Mouse (Mus musculus) splenic B cell, adult 2 months (primary cell): ENCODE data around the gene Rnf40.
A peak's percentile ranks its signal among the peaks of the same experiment; 100 is the strongest.

Source experiments
- DNase-seq: peaks from one replicate; pipeline ENCODE4 v3.0.0-alpha.2; 2011; ENCODE audit warnings: low read depth, low spot score
- H3K27me3 ChIP-seq: 2 replicates; pipeline ENCODE4 v1.6.1; 2012; ENCODE audit warnings: mild to moderate bottlenecking, low read length, moderate library complexity, mixed read lengths; ENCODE audit not compliant: control insufficient read depth, poor library complexity, insufficient read depth, severe bottlenecking
- H3K36me3 ChIP-seq: 2 replicates; pipeline ENCODE4 v1.6.1; 2012; ENCODE audit warnings: mild to moderate bottlenecking, low read length, moderate library complexity, mixed read lengths; ENCODE audit not compliant: control insufficient read depth, poor library complexity, insufficient read depth, severe bottlenecking

Gene Rnf40

DNA sequence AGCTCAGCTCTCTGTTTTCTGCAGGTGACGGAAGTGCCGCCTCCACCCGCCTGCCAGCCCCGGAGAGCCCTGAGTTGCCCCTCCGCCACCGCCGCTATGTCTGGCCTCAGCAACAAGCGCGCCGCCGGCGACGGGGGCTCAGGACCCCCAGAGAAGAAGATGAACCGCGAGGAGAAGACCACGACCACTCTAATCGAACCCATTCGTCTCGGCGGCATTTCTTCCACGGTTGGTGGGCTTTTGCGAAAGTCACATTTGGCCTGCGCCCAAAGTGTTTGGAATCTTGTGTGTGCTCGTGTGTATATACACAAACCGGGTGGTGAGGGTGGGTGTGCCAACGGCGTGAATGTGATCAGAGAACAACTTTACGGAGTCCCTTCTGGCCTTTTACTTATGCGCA is 334 bp downstream of the Rnf40 start:
- DNase-seq = no peak
- Histone ChIP-seq H3K36me3 (peaks cover 8% of the 10 kb centered on the region), H3K27me3 (no peaks in the 10 kb centered on the region)

DNA sequence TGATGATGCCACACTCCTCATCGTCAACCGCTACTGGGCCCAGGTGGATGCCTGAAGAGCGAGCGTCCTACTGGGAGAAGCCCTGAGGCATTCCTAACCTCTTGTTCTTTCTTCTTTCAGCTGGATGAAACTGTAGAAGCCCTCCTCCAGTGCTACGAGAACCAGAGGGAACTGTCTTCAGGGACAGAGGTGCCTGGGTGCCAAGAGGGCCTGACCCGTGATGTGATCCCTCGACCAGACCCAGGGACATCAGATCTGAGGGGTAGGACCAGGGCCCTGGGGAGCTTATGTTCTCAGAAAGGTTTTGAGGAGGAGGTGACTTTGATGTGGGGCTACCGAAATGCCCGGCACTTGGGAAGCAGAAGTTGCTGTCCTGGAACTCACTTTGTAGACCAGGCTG is 1.1 kb downstream of the Rnf40 start:
- Histone ChIP-seq H3K27me3 (no peaks in the 10 kb centered on the region), H3K36me3 (peaks cover 12% of the 10 kb centered on the region)
- no peak for DNase-seq

- H3K27me3 ChIP-seq = no peaks in the 10 kb centered on the region
- peaks cover 23% of the 10 kb centered on the region for H3K36me3 ChIP-seq
- no peak for DNase-seq
Observed at GRCm38 (mm10) chr7:127591108-127591507, 2.5 kb downstream of the Rnf40 start.

DNA sequence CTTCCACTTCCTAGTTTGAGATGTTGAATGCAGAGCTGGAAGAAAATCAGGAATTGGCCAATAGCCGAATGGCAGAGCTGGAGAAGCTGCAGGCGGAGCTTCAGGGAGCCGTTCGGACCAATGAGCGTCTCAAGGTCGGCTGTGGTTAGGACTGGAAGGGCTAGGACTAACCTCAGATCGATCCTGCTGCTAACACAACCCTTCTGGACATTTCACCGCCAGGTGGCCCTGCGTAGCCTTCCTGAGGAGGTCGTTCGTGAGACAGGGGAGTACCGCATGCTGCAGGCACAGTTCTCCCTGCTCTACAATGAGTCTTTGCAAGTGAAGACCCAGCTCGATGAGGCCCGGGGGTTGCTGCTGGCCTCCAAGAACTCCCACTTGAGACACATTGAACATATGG is 4.0 kb downstream of the Rnf40 start:
- H3K27me3 ChIP-seq = no peaks in the 10 kb centered on the region
- peaks cover 28% of the 10 kb centered on the region for H3K36me3 ChIP-seq
- no peak for DNase-seq

DNA sequence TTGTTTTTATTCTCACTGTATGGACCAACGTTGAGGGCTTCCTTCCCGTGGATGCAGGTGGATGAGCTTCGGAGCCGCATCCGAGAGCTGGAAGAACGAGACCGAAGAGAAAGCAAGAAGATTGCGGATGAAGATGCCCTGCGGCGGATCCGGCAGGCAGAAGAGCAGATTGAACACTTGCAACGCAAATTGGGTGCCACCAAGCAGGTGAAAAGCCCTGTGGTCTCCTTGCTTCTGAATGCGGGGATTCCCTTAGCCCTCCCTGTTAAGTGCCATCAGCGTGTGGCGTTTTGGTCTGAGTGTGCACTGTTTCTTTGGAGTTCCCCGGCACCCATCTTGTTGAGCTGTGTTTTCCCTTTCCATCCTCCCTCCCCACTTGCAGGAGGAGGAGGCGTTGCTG is 8.2 kb downstream of the Rnf40 start:
- no peak for DNase-seq
- Histone ChIP-seq H3K27me3 (no peaks in the 10 kb centered on the region), H3K36me3 (peaks cover 26% of the 10 kb centered on the region)

GRCm38 (mm10) chr7:127600612-127601011 is 12.0 kb downstream of the Rnf40 start:
- H3K36me3 ChIP-seq = peaks cover 17% of the 10 kb centered on the region
- no peak for DNase-seq
- H3K27me3 ChIP-seq = no peaks in the 10 kb centered on the region

DNA sequence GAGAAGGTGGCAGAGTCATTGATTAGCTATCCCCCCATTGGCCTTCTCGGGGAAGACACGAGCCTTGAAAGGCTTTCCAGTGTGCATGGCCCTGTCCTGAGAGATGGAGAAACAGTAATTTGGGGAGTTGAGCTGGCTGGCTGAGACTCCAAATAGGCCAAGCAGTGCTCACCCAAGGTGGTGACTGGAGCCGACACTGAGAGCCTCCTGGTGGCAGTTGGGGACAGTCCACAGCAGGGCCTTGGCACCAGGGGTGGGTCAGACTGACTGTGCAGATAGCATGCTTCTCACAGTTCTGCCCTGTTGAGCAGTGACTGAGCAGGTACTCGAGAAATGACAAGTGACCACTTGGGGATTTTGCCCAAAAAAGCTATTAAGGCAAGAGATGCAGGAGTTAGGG is 13.2 kb downstream of the Rnf40 start:
- no peaks in the 10 kb centered on the region for H3K27me3 ChIP-seq
- DNase-seq = no peak
- peaks cover 12% of the 10 kb centered on the region for H3K36me3 ChIP-seq

GRCm38 (mm10) chr7:127602903-127603302 is 14.3 kb downstream of the Rnf40 start:
- no peak for DNase-seq
- Histone ChIP-seq H3K36me3 (peaks cover 8% of the 10 kb centered on the region), H3K27me3 (no peaks in the 10 kb centered on the region)

- DNase-seq = no peak
- Histone ChIP-seq H3K27me3 (no peaks in the 10 kb centered on the region), H3K36me3 (peaks cover 8% of the 10 kb centered on the region)
Observed at GRCm38 (mm10) chr7:127604256-127604655, 15.7 kb downstream of the Rnf40 start.

- H3K36me3 ChIP-seq = peaks cover 5% of the 10 kb centered on the region
- DNase-seq = no peak
Observed at GRCm38 (mm10) chr7:127607150-127607549, 18.6 kb downstream of the Rnf40 start.

GRCm38 (mm10) chr7:127611011-127611410 is 22.4 kb downstream of the Rnf40 start:
- Histone ChIP-seq H3K36me3 (no peaks in the 10 kb centered on the region), H3K27me3 (no peaks in the 10 kb centered on the region)
- no peak for DNase-seq

More at GRCm38 (mm10) chr7:127607150-127607549, 18.6 kb downstream of the Rnf40 start:
- H3K27me3 ChIP-seq = no peaks in the 10 kb centered on the region

DNA sequence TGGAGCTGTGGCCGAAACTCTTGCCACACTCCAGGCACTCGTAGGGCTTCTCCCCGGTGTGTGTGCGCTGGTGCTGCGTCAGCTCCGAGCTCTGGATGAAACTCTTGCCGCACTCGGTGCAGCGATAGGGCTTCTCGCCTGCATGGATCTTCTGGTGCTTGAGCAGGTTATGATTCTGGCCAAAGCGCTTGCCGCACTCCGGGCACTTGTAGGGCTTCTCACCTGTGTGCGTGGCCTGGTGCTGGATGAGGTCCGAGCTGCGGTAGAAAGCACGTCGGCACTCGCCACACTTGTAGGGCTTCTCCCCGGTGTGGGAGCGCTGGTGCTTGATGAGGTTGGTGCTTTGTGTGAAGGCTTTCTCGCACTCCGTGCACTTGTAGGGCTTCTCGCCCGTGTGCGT is 23.0 kb downstream of the Rnf40 start:
- no peak for DNase-seq
- H3K36me3 ChIP-seq = no peaks in the 10 kb centered on the region
- H3K27me3 ChIP-seq = no peaks in the 10 kb centered on the region

- Histone ChIP-seq H3K36me3 (no peaks in the 10 kb centered on the region), H3K27me3 (no peaks in the 10 kb centered on the region)
- DNase-seq = no peak
Observed at GRCm38 (mm10) chr7:127613501-127613900, 24.9 kb downstream of the Rnf40 start.

GRCm38 (mm10) chr7:127614091-127614490 is 25.5 kb downstream of the Rnf40 start:
- Histone ChIP-seq H3K36me3 (no peaks in the 10 kb centered on the region), H3K27me3 (no peaks in the 10 kb centered on the region)
- no peak for DNase-seq

- DNase-seq = peak; percentile 40
- H3K36me3 ChIP-seq = no peaks in the 10 kb centered on the region
Observed at GRCm38 (mm10) chr7:127614511-127614890, 25.9 kb downstream of the Rnf40 start.

More at GRCm38 (mm10) chr7:127614511-127614890, 25.9 kb downstream of the Rnf40 start:
- H3K27me3 ChIP-seq = no peaks in the 10 kb centered on the region
